Mouse (Mus musculus) v-Abl transformed pro-B cells (cell line): ENCODE results near the gene Foxo1.

Experiments
- in situ Hi-C, 2 experiments: fragments of 400-800 bp; cut with MboI; formaldehyde crosslinking; loops; one replicate each; pipeline ENCODE4 v1.15.1; 2025; ENCODE audit not compliant: unreplicated experiment in 2 of 2

The Foxo1 gene

GRCm38 (mm10) chr3:52297291-52298018 is 29.3 kb downstream of the Foxo1 start:
- in situ Hi-C loops: no loop called here

- in situ Hi-C loops: no loop called here
These were observed 30.5 kb downstream of the Foxo1 start for GRCm38 (mm10) chr3:52298683-52299082.

- in situ Hi-C loops: no loop called here
These were observed 31.2 kb downstream of the Foxo1 start for GRCm38 (mm10) chr3:52299376-52299775.

GRCm38 (mm10) chr3:52300517-52300916 is 32.4 kb downstream of the Foxo1 start:
- in situ Hi-C loops: no loop called here

- in situ Hi-C loops: no loop called here
These were observed 35.2 kb downstream of the Foxo1 start for GRCm38 (mm10) chr3:52303301-52303700.

GRCm38 (mm10) chr3:52308586-52309321 is 40.6 kb downstream of the Foxo1 start:
- in situ Hi-C loops: no loop called here

GRCm38 (mm10) chr3:52320516-52321270 is 52.6 kb downstream of the Foxo1 start:
- in situ Hi-C loops: loop anchor here in 1 of 2 experiments (10.0 kb wide), 1 partner anchor 644 kb away; no protein-coding TSS in a partner anchor

- in situ Hi-C loops: loop anchor here in 1 of 2 experiments (10.0 kb wide), 1 partner anchor 642 kb away; no protein-coding TSS in a partner anchor
These were observed 54.6 kb downstream of the Foxo1 start for GRCm38 (mm10) chr3:52322401-52323385.

GRCm38 (mm10) chr3:52325006-52325405 is 56.9 kb downstream of the Foxo1 start:
- in situ Hi-C loops: loop anchor here in 1 of 2 experiments (10.0 kb wide), 1 partner anchor 640 kb away; no protein-coding TSS in a partner anchor

GRCm38 (mm10) chr3:52326687-52327086 is 58.6 kb downstream of the Foxo1 start:
- in situ Hi-C loops: loop anchor here in 1 of 2 experiments (10.0 kb wide), 1 partner anchor 638 kb away; no protein-coding TSS in a partner anchor

GRCm38 (mm10) chr3:52327146-52327545 is 59.0 kb downstream of the Foxo1 start:
- in situ Hi-C loops: loop anchor here in 1 of 2 experiments (10.0 kb wide), 1 partner anchor 638 kb away; no protein-coding TSS in a partner anchor

- in situ Hi-C loops: no loop called here
These were observed 63.6 kb downstream of the Foxo1 start for GRCm38 (mm10) chr3:52331709-52332108.

- in situ Hi-C loops: no loop called here
These were observed 70.6 kb downstream of the Foxo1 start for GRCm38 (mm10) chr3:52338761-52339160.

GRCm38 (mm10) chr3:52340336-52341034 is 72.3 kb downstream of the Foxo1 start:
- in situ Hi-C loops: loop anchor here in 1 of 2 experiments (5.0 to 10.0 kb wide), 4 partner anchors 52 to 297 kb away; partner anchors contain the start of gene Foxo1

GRCm38 (mm10) chr3:52342226-52342625 is 74.1 kb downstream of the Foxo1 start:
- in situ Hi-C loops: loop anchor here in 1 of 2 experiments (5.0 to 10.0 kb wide), 4 partner anchors 50 to 295 kb away; partner anchors contain the start of gene Foxo1

- in situ Hi-C loops: loop anchor here in 1 of 2 experiments (5.0 to 10.0 kb wide), 4 partner anchors 50 to 294 kb away; partner anchors contain the start of gene Foxo1
These were observed 74.7 kb downstream of the Foxo1 start for GRCm38 (mm10) chr3:52342801-52343200.

GRCm38 (mm10) chr3:52343270-52344070 is 75.3 kb downstream of the Foxo1 start:
- in situ Hi-C loops: loop anchor here in 1 of 2 experiments (5.0 to 10.0 kb wide), 4 partner anchors 49 to 294 kb away; partner anchors contain the start of gene Foxo1

GRCm38 (mm10) chr3:52345881-52346280 is 77.7 kb downstream of the Foxo1 start:
- in situ Hi-C loops: loop anchor here in 1 of 2 experiments (10.0 kb wide), 1 partner anchor 99 kb away; no protein-coding TSS in a partner anchor
